Mouse (Mus musculus): ENCODE results near the gene Cfap97. TPM values are rescaled to one million over a fixed set of nuclear protein-coding genes. Genes with fewer than 3 reads are reported as not detected.

Gene Cfap97
- polyA plus RNA-seq, 1 experiment, result not detected

GRCm38 (mm10) chr8:46232798-46233197 is 81.2 kb downstream of the Cfap97 start:
- WGBS, result 25% methylated on average over 8 of the region's 8 CpGs
- Histone ChIP-seq H3K27ac (ENCODE audit: insufficient read depth, low read depth, low read length) (no peak overlapping the region), H3K4me1 (ENCODE audit: control insufficient read depth, insufficient read depth, low read length) (peaks cover 13% of the 10 kb centered on the region), H3K4me3 (ENCODE audit: insufficient read depth, low read depth, low read length) (no peak overlapping the region)
- no peak for TF ChIP-seq POLR2A (IDR thresholded peaks at IDR 0.05; ENCODE audit: insufficient read depth, low read depth, low read length)
- TF ChIP-seq CTCF (IDR thresholded peaks at IDR 0.05; ENCODE audit: insufficient read depth, low read depth, low read length), result no peak

GRCm38 (mm10) chr8:46234736-46235135 is 83.2 kb downstream of the Cfap97 start:
- no peak overlapping the region for H3K27ac ChIP-seq (ENCODE audit: insufficient read depth, low read depth, low read length)
- 89% methylated on average over 4 of the region's 4 CpGs for WGBS
- no peak for TF ChIP-seq POLR2A (IDR thresholded peaks at IDR 0.05; ENCODE audit: insufficient read depth, low read depth, low read length)
- TF ChIP-seq CTCF (IDR thresholded peaks at IDR 0.05; ENCODE audit: insufficient read depth, low read depth, low read length), result no peak
- no peak overlapping the region for H3K4me3 ChIP-seq (ENCODE audit: insufficient read depth, low read depth, low read length)
- peaks cover 13% of the 10 kb centered on the region for H3K4me1 ChIP-seq (ENCODE audit: control insufficient read depth, insufficient read depth, low read length)

- TF ChIP-seq POLR2A (IDR thresholded peaks at IDR 0.05; ENCODE audit: insufficient read depth, low read depth, low read length), result no peak
- no peak for TF ChIP-seq CTCF (IDR thresholded peaks at IDR 0.05; ENCODE audit: insufficient read depth, low read depth, low read length)
- H3K4me1 ChIP-seq (ENCODE audit: control insufficient read depth, insufficient read depth, low read length), result peaks cover 13% of the 10 kb centered on the region
- H3K4me3 ChIP-seq (ENCODE audit: insufficient read depth, low read depth, low read length), result no peak overlapping the region
- H3K27ac ChIP-seq (ENCODE audit: insufficient read depth, low read depth, low read length), result no peak overlapping the region
- 42% methylated on average over 7 of the region's 7 CpGs for WGBS
Observed at GRCm38 (mm10) chr8:46236441-46237223, 85.1 kb downstream of the Cfap97 start.

GRCm38 (mm10) chr8:46241568-46242374 is 90.2 kb downstream of the Cfap97 start:
- Histone ChIP-seq H3K4me1 (ENCODE audit: control insufficient read depth, insufficient read depth, low read length) (no peaks in the 10 kb centered on the region), H3K4me3 (ENCODE audit: insufficient read depth, low read depth, low read length) (no peak overlapping the region), H3K27ac (ENCODE audit: insufficient read depth, low read depth, low read length) (no peak overlapping the region)
- WGBS, result 24% methylated on average over 13 of the region's 13 CpGs
- TF ChIP-seq POLR2A (IDR thresholded peaks at IDR 0.05; ENCODE audit: insufficient read depth, low read depth, low read length), result no peak
- 0 out of 2 replicates have a peak, but pooled peaks have one; percentile 17 for TF ChIP-seq CTCF (IDR thresholded peaks at IDR 0.05; ENCODE audit: insufficient read depth, low read depth, low read length)

GRCm38 (mm10) chr8:46242946-46243345 is 91.4 kb downstream of the Cfap97 start:
- WGBS, result 78% methylated on average over 7 of the region's 7 CpGs
- no peak for TF ChIP-seq CTCF (IDR thresholded peaks at IDR 0.05; ENCODE audit: insufficient read depth, low read depth, low read length)
- no peak for TF ChIP-seq POLR2A (IDR thresholded peaks at IDR 0.05; ENCODE audit: insufficient read depth, low read depth, low read length)
- no peaks in the 10 kb centered on the region for H3K4me1 ChIP-seq (ENCODE audit: control insufficient read depth, insufficient read depth, low read length)
- H3K27ac ChIP-seq (ENCODE audit: insufficient read depth, low read depth, low read length), result no peak overlapping the region
- no peak overlapping the region for H3K4me3 ChIP-seq (ENCODE audit: insufficient read depth, low read depth, low read length)

Other genes starting within 250 kb of the Cfap97 start
- gene Ccdc110, start 217.2 kb upstream of the Cfap97 start, polyA plus RNA-seq (2012; ENCODE audit: insufficient read depth, insufficient read length, low replicate concordance, missing spikeins), result not detected in 2 replicates
- not detected in 2 replicates for gene 1700029J07Rik, start 176.5 kb upstream of the Cfap97 start, polyA plus RNA-seq (2012; ENCODE audit: insufficient read depth, insufficient read length, low replicate concordance, missing spikeins)
- not detected in 2 replicates for gene Ufsp2, start 176.2 kb upstream of the Cfap97 start, polyA plus RNA-seq (2012; ENCODE audit: insufficient read depth, insufficient read length, low replicate concordance, missing spikeins)
- gene Lrp2bp, start 152.5 kb upstream of the Cfap97 start, polyA plus RNA-seq (2012; ENCODE audit: insufficient read depth, insufficient read length, low replicate concordance, missing spikeins), result not detected in 2 replicates
- gene Ankrd37, start 146.1 kb upstream of the Cfap97 start, polyA plus RNA-seq (2012; ENCODE audit: insufficient read depth, insufficient read length, low replicate concordance, missing spikeins), result not detected in 2 replicates
- gene Snx25, start 388 bp downstream of the Cfap97 start, polyA plus RNA-seq (2012; ENCODE audit: insufficient read depth, insufficient read length, low replicate concordance, missing spikeins), result not detected in 2 replicates
- 159 and 241 TPM in 2 replicates for gene Slc25a4, start 59.5 kb downstream of the Cfap97 start, polyA plus RNA-seq (2012; ENCODE audit: insufficient read depth, insufficient read length, low replicate concordance, missing spikeins)
- not detected in 2 replicates for gene Helt, start 142.9 kb downstream of the Cfap97 start, polyA plus RNA-seq (2012; ENCODE audit: insufficient read depth, insufficient read length, low replicate concordance, missing spikeins)